Mouse (Mus musculus): ENCODE data around the gene Pgm3. TPM values are rescaled to one million over a fixed set of nuclear protein-coding genes. Genes with fewer than 3 reads are reported as not detected.

The Pgm3 gene
- 6.7 and 7.0 TPM in 2 replicates for polyA plus RNA-seq (2012; rRNA removed; ENCODE audit: low replicate concordance)

DNA sequence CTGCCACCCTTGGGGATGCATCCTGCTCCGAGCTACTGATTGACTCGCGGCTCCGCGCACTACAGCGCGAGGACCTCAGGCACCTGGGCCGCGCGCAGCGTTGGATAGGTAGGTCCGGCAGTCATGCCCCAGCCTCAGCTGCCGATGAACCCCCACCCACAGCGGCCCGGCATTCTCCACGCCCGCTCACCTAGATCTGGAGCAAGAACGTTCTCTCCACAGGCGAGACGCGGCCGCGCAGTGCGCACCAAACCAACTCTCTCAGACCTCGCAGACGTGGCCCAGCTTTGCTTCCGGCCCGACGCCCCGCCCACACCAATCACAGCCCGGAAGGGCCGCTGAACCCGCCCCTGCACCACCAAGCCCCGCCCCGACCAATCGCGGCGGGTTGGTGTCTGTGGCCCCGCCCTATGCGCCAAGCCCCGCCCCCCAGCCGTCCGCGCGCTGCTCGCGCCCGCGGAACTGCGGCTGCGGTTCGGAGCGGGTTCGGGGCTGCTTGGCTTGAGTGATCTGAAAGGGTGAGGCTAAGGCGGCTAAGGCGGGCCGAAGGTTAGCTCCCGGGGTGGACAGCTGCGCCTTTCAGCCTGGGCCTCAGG lies at the start of gene Pgm3, which contains the start of gene Rwdd2a:
Gene Pgm3 (minus strand): TSS at position 303 of the 596 bp plus-strand sequence.
Gene Rwdd2a (plus strand): TSS at position 452 of the 596 bp plus-strand sequence.

Other genes starting within 250 kb of the Pgm3 start
- 0.54 and 2.7 TPM in 2 replicates for gene Ube2cbp, start 106.9 kb downstream of the Pgm3 start, polyA plus RNA-seq (2012; rRNA removed; ENCODE audit: low replicate concordance)
- gene Dop1a, start 104.7 kb downstream of the Pgm3 start, polyA plus RNA-seq (2012; rRNA removed; ENCODE audit: low replicate concordance): 14.0 and 18.3 TPM in 2 replicates
- gene Rwdd2a, start 149 bp upstream of the Pgm3 start, polyA plus RNA-seq (2012; rRNA removed; ENCODE audit: low replicate concordance): 1.2 and 1.5 TPM in 2 replicates
- 557 and 561 TPM in 2 replicates for gene Me1, start 124.1 kb upstream of the Pgm3 start, polyA plus RNA-seq (2012; rRNA removed; ENCODE audit: low replicate concordance)
- gene Prss35, start 171.8 kb upstream of the Pgm3 start, polyA plus RNA-seq (2012; rRNA removed; ENCODE audit: low replicate concordance): 0.11 and 0.18 TPM in 2 replicates

All from subcutaneous adipose tissue, adult 2 months (tissue).